Mouse (Mus musculus) MEL (cell line): Measurements from ENCODE around the gene Rab5b.

ENCODE experiments used
- EP300 ChIP-seq, 2 experiments: IDR thresholded peaks; 2 replicates each; pipeline ENCODE4 v1.6.1; 2011; ENCODE audit warnings: improper control_type of control experiment in 2 of 2, low read length in 2 of 2, low read depth in 1 of 2, mild to moderate bottlenecking in 1 of 2
- GATA1 ChIP-seq: IDR thresholded peaks from 2 replicates; pipeline ENCODE4 v1.6.1; 2011; ENCODE audit warnings: low read depth, low read length, improper control_type of control experiment
- POLR2A ChIP-seq, 2 experiments: IDR thresholded peaks; 2 replicates each; pipeline ENCODE4 v1.6.1; 2011 to 2012; ENCODE audit warnings: low read length in 2 of 2, mild to moderate bottlenecking in 2 of 2, control low read depth in 1 of 2, improper control_type of control experiment in 1 of 2, low read depth in 1 of 2, moderate library complexity in 1 of 2; ENCODE audit not compliant: control insufficient read depth in 1 of 2, insufficient read depth in 1 of 2, poor library complexity in 1 of 2
- UBTF ChIP-seq: IDR thresholded peaks from 2 replicates; pipeline ENCODE4 v1.6.1; 2012; ENCODE audit warnings: low read depth, mild to moderate bottlenecking, inconsistent platforms, low read length, improper control_type of control experiment, moderate library complexity, borderline replicate concordance; ENCODE audit not compliant: insufficient read depth

GRCm38 (mm10) chr10:128674469-128675008 is 21.5 kb downstream of the Rab5b start:
- TF ChIP-seq EP300 (IDR thresholded peaks at IDR 0.05; ENCODE audit: low read depth in 1 of 2, low read length in 2 of 2) (no peak), POLR2A (IDR thresholded peaks at IDR 0.05; ENCODE audit: control insufficient read depth in 1 of 2, insufficient read depth in 1 of 2, low read depth in 1 of 2, low read length in 2 of 2, poor library complexity in 1 of 2) (no peak), GATA1 (no peak), UBTF (no peak)
